Mouse (Mus musculus) testis, postnatal 14 days (tissue): ENCODE measurements around the gene Gbx1.
"Not testable (repeated sequence)": the region's sequence is repeated elsewhere in the genome, so short reads cannot be mapped to it uniquely, and the experiment has no call there.

ENCODE experiments used
- DNase-seq: peaks from one replicate; pipeline ENCODE4 v3.0.0; 2021; ENCODE audit warnings: low spot score

The Gbx1 gene

DNA sequence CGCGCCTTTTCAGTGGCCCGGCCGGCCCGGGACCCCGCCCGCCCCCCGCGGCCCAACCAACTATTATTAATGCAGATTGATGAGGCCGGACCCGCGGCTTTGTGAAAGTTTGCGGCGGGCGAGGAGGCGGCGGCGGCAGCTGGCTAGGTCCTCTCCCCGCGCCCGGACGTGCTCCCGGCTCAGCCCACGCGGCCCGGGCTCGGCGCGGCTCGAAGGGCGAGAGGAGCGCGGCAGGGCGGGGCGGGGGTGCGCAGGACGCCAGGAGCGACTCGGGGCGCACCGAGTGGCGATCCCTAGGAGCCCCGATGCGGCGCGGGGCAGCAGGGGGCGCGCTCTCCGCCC, at the start of gene Gbx1:
TSS of gene Gbx1 (minus strand) at position 314 of the 342 bp plus-strand sequence.
- no peak for DNase-seq

- no peak for DNase-seq
Observed at GRCm38 (mm10) chr5:24576801-24577182, 49.8 kb upstream of the Gbx1 start.

- no peak for DNase-seq
Observed at GRCm38 (mm10) chr5:24575948-24576347, 48.9 kb upstream of the Gbx1 start.

GRCm38 (mm10) chr5:24556709-24557108, 29.7 kb upstream of the Gbx1 start, which contains the start of gene 4931409K22Rik:
TSS of gene 4931409K22Rik (minus strand) at chr5:24556809.
- DNase-seq: no peak

DNA sequence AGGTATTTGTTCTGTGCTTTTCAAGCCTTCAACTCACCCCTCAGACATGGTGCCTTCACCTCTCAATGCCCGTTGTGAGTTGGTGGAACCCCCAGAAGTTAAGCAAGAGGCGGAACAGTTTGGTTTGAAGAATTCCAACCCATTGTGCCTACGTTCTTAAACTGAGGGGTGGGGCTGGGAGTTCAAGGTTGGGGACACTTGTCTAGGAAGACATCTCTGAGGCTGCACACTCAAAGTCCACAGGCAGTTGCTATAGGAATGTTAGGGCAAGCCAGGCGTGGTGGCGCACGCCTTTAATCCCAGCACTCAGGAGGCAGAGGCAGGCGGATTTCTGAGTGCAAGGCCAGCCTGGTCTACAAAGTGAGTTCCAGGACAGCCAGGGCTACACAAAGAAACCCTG, 28.3 kb upstream of the Gbx1 start:
- DNase-seq: not testable (repeated sequence)

DNA sequence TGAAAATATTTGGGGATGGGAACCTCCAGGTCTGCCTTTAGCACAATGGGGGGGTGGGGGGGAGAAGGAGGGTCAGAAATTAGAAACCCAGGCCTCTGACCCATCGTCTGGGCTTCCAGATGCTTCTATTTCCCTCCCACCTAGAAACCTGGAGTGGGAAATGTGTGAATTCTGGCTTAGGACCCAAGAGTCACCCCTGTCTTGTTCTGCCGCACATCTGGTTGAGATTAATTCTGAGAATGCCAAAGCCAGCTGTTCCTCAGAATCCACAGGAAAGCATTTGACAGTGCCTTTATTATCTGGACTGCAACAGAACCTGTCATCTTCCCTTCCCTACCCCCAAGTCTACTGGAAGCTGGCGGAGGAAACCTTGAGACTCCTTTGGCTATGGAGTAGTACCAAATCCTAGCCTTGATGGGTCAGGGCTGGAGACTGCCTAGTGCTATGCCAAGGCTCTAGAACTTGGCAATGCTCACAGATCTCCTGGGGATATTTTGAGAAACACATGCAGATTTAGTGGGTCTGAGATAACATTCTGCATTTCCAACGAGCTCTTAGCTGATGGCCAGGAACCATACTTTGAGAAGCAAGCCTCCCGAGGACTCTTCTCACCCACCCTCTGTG, 26.7 kb upstream of the Gbx1 start:
- no peak for DNase-seq

GRCm38 (mm10) chr5:24551317-24551688, 24.3 kb upstream of the Gbx1 start:
- DNase-seq: no peak

GRCm38 (mm10) chr5:24550598-24551316, 23.8 kb upstream of the Gbx1 start:
- no peak for DNase-seq

DNA sequence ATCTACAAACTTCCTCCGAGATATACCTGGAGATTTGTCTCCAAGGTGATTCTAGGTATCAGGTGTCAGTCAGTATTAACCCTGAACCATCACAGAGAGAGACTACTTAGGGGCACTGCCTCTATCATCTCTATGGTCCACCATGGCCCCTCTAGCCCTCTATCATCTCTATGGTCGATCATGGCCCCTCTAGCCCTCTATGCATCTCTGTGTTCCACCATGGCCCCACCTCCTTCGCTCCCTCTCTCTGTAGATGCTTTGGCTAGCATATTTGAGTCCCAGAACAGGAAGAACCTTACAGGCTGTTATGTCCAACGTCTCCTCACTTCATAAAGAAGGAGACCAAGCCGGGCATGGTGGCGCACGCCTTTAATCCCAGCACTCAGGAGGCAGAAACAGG, 15.6 kb upstream of the Gbx1 start:
- DNase-seq: no peak

DNA sequence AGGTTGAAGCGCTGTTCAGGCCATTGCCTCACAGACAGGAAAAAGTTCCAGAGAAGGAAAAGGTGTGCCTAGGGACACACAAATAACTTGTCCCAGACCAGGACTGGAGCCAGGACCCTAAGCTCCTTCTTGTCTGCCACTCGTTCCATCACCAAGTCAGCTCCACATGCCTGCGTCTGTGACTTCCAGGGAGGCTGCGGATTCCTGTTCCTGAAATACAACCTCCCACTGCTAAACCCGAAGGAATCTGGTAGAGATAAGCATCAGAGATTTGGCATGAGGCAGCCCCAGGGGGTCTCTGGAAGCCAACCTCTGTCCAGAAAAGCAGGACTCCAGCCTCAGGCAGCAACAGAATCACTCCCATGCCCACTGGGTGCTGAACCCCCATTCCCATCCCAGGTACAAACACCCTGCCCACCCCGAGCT, 14.2 kb upstream of the Gbx1 start:
- no peak for DNase-seq

GRCm38 (mm10) chr5:24540387-24541143, 13.6 kb upstream of the Gbx1 start, which contains the start of gene Asb10:
TSS of gene Asb10 (minus strand) at chr5:24540978.
- DNase-seq: no peak

DNA sequence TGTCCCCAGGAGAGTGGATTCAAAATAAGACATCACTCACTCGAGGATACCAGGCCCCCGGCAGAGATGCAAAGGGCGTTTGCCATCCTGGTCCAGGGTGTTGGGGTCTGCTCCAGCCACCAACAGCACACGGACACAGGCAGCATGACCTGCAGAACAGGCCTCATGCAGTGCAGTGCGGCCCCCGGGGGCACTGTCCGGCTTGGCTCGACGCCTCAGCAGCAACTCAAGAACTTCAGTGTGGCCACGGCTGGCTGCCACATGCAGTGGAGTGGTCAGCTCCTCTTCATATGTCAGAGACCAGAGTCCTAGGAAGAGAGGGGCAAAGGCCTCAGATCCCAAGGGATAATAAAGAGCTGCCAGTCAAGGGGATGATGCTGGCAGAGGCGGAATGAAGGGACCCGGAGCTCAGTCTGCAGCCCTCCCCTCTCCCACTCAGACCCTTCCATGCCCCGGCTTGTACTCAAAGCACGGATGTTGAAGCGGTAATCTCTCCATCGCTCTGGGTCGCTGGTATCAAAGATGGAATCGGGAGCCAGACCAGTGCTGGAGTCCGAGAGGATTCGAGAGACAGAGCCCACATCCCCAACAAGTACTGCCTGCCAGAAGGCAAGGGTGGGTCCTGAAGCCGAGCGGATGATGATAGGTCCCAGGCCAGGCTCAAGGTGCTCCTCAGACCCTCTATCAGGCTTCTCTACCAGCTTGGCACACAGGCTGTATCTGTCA, 12.7 kb upstream of the Gbx1 start:
- DNase-seq: no peak

GRCm38 (mm10) chr5:24537618-24538017, 10.6 kb upstream of the Gbx1 start:
- DNase-seq: no peak

GRCm38 (mm10) chr5:24536511-24536910, 9.5 kb upstream of the Gbx1 start:
- DNase-seq: no peak

DNA sequence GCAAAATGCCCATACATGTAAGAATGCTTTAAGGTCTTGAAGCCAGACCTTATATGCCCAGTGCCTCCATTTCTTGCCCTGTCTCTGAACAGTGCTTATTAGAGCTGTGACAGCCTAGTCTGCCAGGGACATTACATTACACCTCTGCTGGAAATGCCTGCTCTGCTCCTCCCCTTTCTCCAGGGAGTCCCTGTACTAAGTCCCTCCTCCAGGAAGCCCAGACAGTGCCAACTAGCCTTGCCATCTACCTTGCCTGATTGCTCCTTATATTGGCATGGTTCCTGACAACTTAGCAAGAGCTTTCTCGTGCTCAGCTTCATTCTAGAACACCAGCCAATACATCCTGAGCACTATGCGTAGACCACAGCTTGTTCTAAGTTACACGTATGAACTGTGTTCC, 8.7 kb upstream of the Gbx1 start:
- DNase-seq: no peak

DNA sequence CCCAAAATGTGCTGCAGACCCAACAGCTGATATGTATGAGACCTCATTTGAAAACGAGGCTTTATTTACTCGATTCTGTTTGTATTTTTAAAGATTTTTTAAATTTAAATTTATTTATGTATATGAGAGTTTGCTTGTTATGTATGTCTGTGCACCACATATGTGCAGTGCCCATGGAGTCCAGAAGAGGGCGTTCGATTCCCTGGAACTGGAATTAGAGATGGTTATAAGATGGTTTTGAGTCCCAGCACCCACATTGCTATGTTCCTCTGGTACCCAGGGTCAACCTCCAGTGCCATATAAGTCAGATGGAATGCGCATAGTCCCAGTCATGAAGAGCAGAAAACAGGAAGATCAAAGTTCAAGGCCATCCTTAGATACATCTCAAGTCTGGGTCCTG, 7.3 kb upstream of the Gbx1 start:
- no peak for DNase-seq

DNA sequence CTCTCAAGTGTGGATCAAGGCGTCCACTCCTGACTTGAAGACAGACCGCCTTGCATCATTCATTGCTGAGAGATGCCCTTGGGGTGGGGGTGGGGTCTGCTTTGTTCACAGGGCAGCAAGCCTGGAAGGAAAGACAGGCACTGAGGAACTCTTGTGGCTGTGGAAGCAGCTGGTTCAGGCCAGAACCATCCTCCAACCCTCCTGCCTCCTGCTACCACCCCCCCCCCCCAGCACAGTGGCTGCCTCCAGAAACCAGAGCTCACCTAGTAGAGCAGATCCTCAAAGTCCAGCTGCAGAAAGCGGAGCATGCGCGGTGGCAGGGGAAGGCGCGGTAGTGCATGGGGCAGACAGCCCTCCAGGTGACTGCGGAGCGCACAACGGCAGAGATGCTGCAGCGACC, 6.4 kb upstream of the Gbx1 start:
- no peak for DNase-seq

- DNase-seq: peak; percentile 88
Observed at GRCm38 (mm10) chr5:24530042-24530689, 3.2 kb upstream of the Gbx1 start.

DNA sequence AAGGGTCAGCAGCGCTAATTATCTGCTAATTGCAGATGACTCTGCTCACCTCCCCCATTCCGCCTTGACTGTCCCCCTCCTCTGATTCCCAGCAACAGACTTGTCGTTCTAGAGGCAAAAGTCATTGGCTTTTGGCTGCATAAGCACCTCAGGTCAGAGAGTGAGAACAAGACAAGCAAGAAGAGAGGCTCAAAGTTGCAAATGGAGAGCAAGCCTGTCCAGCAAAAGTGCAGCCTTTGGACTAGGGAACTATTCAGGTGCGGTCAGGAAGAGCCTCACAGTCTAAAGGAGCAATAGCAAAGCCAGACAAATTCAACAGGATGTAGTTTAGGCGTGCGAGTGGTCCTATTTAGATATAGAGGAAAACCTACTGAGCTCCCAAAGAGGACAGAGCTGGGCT, 778 bp upstream of the Gbx1 start:
- DNase-seq: no peak

GRCm38 (mm10) chr5:24526190-24526888, 663 bp downstream of the Gbx1 start:
- DNase-seq: no peak
